Mouse (Mus musculus): ENCODE results near the gene Car7.

Gene Car7

DNA sequence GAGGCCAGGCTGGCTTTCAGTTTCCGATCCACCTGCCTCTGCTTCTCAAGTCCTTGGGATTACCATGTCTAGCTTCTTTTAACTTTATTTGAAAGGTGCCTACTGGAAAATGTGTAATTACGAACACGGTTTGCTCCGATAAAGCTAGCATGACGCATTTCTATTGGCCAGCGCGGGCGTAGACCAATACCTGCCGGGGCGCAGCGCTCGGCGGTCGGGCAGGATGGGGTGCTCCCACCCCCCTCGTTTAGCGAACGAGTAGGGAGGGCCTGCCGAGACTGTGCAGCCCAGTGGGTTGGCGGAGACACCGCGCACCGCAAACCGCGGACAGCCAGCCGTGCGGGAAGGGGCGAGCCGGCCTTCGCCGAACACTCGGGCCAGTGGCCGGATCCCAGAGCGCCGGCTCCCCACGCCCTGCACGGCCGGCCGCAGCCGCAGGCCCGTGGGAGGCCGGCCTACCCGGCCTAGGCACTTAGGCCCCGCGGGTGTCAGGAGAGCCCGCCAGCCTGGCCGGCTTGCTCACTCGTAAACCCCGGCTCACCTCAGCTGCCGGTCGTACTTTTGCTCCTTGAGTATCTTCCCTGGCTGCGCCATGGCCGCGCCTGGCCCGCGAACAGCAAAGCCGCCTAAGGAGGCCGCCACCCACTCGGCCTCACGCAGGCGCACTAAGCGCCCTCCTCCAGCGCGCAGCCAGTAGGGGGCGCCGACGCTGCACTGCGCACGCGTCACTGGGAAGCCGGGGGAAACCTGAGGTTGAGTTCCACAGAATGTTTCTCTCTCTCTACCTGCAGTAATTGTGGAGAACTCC is at the start of gene Car7, which contains the start of gene Nae1:
Gene Car7 (plus strand): TSS at position 719 of the 808 bp plus-strand sequence.
Gene Nae1 (minus strand): TSS at position 667 of the 808 bp plus-strand sequence.
- DNase-seq = peak; percentile 95

DNA sequence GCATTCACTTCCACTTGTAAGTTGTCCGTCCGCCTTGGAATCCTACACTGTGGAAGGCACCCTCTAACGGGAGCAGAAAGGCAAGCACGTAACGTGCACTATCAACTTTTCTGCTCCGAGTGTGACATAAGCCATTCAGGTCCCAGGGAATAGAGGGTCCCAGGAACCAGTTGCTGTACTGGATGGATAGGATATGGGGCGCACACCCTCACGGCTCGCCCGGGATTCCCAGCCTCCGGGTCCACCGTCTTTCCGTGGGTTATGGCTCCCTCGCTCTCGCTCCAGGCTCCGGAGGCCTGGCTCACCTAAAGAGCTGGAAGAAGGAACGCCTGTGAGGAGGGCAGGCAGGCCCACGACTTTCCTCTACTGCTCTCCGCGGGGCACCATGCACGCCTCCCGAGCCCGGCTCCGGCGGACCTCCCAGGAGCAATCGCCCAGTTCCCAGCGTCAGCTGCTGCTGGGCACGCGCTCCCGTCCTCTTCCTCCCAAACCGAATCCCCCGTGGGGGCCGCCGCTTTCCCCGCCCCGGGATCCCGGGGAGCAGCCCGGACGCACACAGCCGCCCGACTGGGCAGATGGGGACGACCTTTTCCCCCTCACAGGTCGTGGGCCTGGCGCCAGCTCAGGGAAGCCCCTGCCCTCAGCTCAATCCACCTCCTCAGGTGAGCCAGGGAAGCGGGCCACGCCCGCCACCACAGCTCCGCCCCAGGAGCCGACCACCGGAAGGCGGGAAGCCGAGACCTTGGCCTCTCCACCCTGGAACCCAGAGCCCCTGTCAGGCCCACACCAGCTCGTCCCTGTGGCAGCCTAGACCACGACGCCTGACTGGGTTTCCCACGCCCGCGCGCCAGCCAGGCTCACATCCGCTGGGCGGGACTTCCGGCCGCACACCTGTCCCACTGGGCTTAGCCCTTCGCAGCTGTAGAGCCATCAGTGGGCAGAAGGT is 25.2 kb upstream of the Car7 start, which contains the start of gene Terb1:
Gene Terb1 (minus strand): TSS at position 850 of the 946 bp plus-strand sequence.
- peak; percentile 34 for DNase-seq

DNA sequence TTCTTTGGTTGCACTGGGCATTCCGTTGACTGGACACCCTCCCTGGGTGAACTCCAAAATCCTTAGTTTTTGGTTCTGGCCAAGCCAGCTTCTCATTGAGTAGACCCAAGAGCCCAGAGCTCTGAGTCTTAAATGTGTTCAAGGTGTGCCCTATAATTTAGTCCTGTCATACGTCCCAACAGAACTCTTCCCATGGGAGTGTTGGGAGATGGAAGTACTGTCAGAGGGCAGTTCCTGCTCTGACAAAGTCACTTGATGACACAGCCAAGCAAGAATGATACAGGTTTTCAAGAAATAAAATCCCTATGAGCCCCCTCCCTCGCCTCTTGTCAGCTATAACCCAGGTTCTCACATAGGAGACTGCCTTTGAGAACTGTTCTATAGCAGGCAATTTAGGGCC is 24.4 kb upstream of the Car7 start:
- DNase-seq = no peak

GRCm38 (mm10) chr8:104517872-104518271 is 16.6 kb upstream of the Car7 start:
- no peak for DNase-seq

DNA sequence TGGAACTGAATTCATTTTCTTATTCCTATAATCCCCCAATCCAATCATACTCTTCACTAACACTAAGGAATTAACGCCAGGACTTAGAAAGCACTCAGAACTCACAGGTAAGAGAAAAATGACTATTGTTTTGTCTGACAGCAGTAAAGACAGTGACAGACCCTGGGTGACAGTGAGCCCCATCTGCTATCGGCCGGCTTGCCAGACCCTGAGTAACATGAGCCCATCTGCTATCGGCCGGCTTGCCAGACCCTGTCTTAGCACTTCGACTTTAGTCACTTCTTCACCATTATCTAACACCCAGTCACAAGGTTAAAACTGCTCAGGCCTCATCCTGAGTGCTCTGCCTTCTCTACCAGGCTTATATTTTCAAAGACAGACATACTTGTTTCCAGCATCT is 4.8 kb upstream of the Car7 start:
- DNase-seq = no peak

DNA sequence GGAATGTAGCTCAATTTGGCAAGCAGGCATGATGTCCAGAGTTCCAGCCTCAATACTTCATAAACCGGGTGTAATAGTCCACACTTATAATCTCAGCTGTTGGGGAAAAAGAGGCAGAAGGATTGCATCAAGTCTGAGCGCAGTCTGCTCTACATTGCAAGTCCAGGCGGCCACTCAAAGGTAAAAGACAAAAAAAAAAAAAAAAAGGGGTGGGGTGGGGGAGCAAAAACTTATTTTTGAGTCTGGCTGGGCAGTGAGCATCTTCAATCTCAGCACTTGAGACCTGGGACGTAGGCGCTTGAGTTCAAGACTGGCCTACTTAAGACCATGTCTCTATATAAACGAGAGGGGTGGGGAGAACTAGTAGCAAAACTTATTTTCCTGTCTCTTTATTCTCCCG is 938 bp upstream of the Car7 start:
- no peak for DNase-seq

GRCm38 (mm10) chr8:104534779-104535141 is 271 bp downstream of the Car7 start:
- no peak for DNase-seq

GRCm38 (mm10) chr8:104535378-104535777 is 889 bp downstream of the Car7 start:
- DNase-seq = no peak

GRCm38 (mm10) chr8:104536028-104536427 is 1.5 kb downstream of the Car7 start:
- no peak for DNase-seq

DNA sequence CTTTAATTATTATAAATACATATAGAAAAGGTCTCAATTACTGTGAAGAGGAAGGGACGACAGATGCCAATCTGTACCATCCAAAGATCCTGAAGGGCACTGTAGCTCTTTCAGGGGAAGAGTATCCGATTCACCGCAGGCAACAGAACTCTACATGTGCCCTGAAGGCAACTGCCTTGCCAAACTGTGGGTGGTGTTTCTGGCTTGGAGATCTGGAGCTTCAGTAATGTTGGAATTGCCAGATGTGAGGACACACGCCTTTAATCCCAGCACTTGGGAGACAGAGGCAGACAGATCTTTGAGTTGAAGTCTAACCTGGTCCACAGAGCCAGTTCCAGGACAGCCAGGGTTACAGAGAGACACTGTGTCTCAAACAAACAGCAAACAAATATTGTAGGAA is 4.4 kb downstream of the Car7 start:
- DNase-seq = no peak

DNA sequence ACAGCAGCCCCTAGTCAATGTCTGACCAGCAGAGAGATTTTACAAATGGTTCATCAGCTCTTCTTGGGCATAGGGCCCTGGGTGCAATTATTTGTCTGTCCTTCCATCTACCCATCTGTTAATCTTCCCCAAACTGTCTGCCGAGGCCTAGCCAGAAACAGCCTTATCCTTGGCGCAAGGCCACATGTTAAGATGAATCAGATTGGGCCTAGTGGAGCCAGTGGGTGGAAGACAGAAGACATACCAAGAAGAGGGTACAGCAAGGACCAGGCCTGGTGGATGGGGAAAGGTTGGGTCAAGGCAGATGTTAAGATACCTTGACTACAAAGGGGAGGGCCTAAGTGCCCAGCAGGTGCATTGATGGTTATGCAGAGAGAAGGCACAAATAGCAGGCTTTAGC is 5.1 kb downstream of the Car7 start:
- DNase-seq = no peak

GRCm38 (mm10) chr8:104540238-104540637 is 5.7 kb downstream of the Car7 start:
- DNase-seq = no peak

DNA sequence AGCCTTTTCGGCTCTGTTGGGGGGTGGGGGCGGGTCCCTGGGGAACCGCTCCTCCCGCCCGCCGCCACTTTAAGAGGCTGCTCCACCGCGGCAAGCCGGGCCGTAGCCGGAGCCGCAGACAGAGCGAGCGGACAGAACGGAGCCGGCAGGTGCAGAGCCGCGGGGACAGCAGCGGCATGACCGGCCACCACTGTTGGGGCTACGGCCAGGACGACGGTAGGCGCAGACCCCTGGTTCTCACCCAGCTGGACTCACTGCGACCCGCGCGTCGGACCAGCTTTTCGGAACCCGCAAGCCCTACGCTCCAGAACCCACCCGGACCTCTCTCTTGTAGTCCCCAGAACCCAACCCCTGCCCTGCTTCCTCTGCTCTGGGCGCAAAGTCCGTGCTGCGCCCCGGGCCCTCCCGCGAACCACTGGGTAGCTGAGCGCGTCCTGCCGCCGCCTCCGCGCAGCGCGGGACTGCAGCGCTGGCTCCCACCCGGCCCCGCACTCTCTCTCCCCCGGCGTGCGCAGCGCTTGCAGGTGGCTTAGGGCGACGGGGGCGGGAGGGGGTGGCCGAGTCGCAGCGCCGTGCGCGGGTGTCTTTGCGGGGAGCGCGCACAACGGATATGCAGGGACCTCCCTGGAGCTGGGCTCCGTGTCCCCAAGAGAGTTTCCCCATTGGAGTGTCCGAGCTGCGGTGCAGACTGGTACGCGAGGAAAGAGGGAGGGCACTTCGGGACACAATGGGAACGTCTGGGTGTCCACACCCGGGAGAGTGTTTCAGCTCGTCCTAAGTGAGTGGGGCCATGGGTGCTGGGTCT is 6.4 kb downstream of the Car7 start:
- DNase-seq = no peak

GRCm38 (mm10) chr8:104541515-104541880 is 7.0 kb downstream of the Car7 start:
- DNase-seq = no peak

DNA sequence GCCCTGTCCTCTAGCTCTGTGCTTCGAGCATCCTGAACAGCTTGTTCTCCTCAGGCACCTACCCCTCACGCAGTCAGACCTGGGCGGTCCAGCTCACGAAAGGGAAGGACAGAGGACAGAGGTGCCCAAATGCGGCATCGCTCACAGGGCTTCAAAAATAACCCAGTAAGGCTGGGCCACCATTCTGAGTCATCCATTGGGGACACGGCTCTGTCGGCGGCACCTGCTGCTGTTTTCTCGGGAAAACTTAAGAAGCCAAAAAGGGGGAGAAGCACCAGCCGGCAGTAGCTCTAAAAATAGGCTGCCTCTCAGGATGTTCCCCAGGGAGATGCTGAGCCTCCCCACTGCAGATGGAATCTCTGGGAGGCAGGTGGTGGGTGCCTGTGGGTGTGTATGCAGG is 7.7 kb downstream of the Car7 start:
- no peak for DNase-seq

DNA sequence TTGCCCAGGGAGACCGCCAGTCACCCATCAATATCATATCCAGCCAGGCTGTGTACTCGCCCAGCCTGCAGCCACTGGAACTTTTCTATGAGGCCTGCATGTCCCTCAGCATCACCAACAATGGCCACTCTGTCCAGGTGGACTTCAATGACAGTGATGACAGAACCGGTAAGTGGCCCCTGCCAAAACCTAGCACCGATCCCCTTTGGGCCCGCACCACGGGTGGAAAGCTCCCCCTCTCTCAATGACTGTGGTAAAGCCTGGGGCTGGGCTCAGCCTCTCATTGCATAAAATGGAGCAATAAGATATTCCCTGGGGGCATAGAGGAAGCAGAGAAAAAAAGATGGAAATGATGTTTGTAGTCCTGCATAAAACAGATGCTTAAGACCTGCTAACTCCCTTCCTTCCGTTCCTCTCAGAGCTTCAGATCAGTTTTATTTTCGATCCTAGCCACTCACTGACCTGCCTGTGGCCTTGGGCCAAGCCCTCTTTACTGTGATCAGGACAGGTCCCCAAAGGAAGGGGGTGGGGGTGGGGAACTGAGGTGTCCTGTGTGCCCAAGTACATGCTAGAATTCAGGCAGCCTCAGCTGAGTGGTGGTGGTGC is 9.1 kb downstream of the Car7 start:
- no peak for DNase-seq

DNA sequence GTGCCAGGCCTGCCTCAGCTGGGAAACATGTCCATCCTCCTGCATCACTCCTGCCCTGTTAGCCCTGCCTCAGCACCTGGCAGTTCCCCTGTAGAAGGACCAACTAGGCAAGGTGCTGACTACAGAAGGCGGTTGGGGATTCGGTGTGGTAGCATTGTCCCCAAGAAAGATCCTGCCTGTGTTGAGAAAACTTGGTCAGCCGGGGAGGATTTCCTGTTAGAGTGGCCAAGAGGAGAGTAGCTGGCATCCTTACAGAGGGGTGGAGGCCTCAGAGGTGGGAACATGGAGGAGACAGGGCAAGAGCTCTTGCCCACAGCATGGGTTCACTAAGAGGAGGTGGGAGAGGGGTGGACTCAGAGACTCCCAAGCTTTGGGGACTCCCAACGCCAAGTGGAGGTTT is 20.7 kb downstream of the Car7 start:
- no peak for DNase-seq

DNA sequence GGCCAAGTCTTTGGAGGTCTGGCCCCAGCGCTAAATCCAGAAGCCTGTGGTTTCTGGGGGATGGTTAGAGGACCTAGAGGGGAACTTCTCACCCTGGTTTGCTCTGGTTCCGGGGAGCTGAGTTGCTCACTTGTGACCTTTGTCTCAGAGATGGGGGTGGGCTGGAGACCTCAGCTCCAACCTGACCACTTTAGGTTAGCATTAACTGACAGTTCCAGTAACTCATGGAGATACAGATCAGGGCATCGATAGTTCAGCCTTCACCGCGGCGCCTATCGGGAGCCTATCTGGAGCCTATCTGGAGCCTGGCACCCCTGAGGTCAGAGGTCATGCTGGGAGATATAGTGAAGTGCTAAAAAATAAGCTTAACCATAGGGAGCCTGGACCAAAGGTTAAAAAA is 22.7 kb downstream of the Car7 start:
- DNase-seq = no peak

DNA sequence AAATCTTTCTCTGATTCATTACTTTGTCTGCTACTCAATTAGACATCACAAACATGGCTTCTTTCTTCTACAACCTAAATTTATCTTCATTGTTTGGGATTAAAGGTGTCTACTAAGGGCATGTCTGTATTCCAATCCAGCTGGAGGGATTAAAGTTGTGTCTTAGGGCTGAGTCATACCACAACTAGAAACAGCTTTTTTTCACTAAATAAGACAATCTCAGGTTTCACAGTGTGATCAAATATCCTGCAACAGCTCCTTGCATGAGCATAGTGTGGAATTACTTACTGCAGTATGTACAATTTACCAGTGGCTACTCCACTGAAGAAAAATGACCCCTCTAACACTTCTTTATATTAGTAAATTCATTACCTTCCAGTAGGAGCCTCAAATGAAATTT is 26.2 kb downstream of the Car7 start:
- DNase-seq = no peak

- peak; percentile 86 for DNase-seq
Observed at GRCm38 (mm10) chr8:104564633-104565456, 30.4 kb downstream of the Car7 start.

GRCm38 (mm10) chr8:104565457-104565798 is 30.9 kb downstream of the Car7 start:
- DNase-seq = no peak

- no peak for DNase-seq
Observed at GRCm38 (mm10) chr8:104569559-104569958, 35.1 kb downstream of the Car7 start.
